Mouse (Mus musculus) megakaryocyte, embryonic 14.5 days (primary cell): Measurements from ENCODE around the gene Pjvk.

Source experiments
- FLI1 ChIP-seq: IDR thresholded peaks from 2 replicates; pipeline ENCODE4 v1.6.1; 2012; ENCODE audit warnings: low read length, inconsistent platforms, mixed read lengths
- GATA1 ChIP-seq: IDR thresholded peaks from 3 replicates; pipeline ENCODE4 v1.6.1; 2012; ENCODE audit warnings: mixed read lengths, low read length, inconsistent platforms, borderline replicate concordance

DNA sequence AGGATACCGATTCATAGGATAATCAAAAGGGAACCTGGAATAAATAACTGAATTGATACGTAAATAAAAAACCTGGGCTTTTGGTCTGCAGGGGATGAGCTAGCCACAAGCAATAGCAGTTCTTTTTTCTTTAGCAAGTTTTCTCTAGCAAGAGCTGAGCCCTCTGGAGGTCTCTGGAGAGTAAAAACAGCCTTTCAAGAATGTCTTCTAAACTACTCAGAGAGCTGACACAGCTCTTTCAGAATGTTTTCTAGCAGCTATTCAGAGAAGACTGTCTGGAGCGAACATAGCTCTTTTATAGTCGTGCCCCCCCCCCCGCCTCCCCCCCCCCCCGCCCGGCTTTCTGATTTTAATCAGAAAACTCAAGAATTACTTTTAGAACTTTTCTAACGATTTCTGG, 11.1 kb downstream of the Pjvk start:
- no peak for TF ChIP-seq GATA1
- TF ChIP-seq FLI1: no peak
